Mouse (Mus musculus) liver, adult 2 months (tissue): ENCODE measurements at regions not wholly inside any gene's neighbourhood (a gene's known extent, or its start where the extent isn't known, plus 50 kb on each side); places are given as distances from the start of the nearest gene placed in this dataset.

Experiments used
- DNase-seq: peaks from one replicate; pipeline ENCODE4 v3.0.0-alpha.2; 2011; ENCODE audit warnings: low read depth, low spot score; ENCODE audit errors: extremely low read depth
- H3K27ac ChIP-seq: fragments of 200-500 bp; replicated peaks from 2 replicates; pipeline ENCODE4 v1.5.1; 2012; ENCODE audit warnings: low read depth, mild to moderate bottlenecking, control low read depth, inconsistent platforms, low read length; ENCODE audit not compliant: insufficient read depth
- H3K27me3 ChIP-seq: fragments of 200-500 bp; 2 replicates; pipeline ENCODE4 v1.6.1; 2012; ENCODE audit warnings: mild to moderate bottlenecking, moderate library complexity, low read length, inconsistent platforms; ENCODE audit not compliant: control insufficient read depth, insufficient read depth
- H3K36me3 ChIP-seq: fragments of 200-500 bp; 2 replicates; pipeline ENCODE4 v1.6.1; 2012; ENCODE audit warnings: low read length, inconsistent platforms; ENCODE audit not compliant: control insufficient read depth, insufficient read depth
- H3K4me1 ChIP-seq: fragments of 200-500 bp; 2 replicates; pipeline ENCODE4 v1.6.1; 2011; ENCODE audit warnings: low read length; ENCODE audit not compliant: control insufficient read depth, insufficient read depth
- H3K4me3 ChIP-seq: fragments of 200-500 bp; 2 replicates; pipeline ENCODE4 v1.5.1; 2011; ENCODE audit warnings: low read depth, mild to moderate bottlenecking, control low read depth, low read length, moderate library complexity; ENCODE audit not compliant: insufficient read depth
- H3K79me2 ChIP-seq: fragments of 200-500 bp; 2 replicates; pipeline ENCODE4 v1.6.1; 2012; ENCODE audit warnings: inconsistent platforms, mild to moderate bottlenecking, low read length, moderate library complexity; ENCODE audit not compliant: control insufficient read depth, insufficient read depth
- H3K9ac ChIP-seq: fragments of 200-500 bp; 2 replicates; pipeline ENCODE4 v1.6.1; 2012; ENCODE audit warnings: low read depth, mild to moderate bottlenecking, control low read depth, inconsistent platforms, low read length
- CTCF ChIP-seq: fragments of 200-500 bp; IDR thresholded peaks from 2 replicates; pipeline ENCODE4 v1.5.1; 2011; ENCODE audit warnings: low read depth, low read length, control low read depth
- POLR2A ChIP-seq: fragments of 200-500 bp; IDR thresholded peaks from 2 replicates; pipeline ENCODE4 v1.6.1; 2011; ENCODE audit warnings: low read length, control low read depth; ENCODE audit not compliant: insufficient read depth; ENCODE audit errors: extremely low read depth
- WGBS: fragments of 180-500 bp; shearing (Covaris S2); methylation state at CpG from one replicate; pipeline ENCODE4 v1.1.7; 2018; 5-methylcytosine and 5-hydroxymethylcytosine counted together

GRCm38 (mm10) chr4:131242250-131242649 lies 298.1 kb downstream of the Matn1 start:
- Histone ChIP-seq H3K36me3 (no peaks in the 10 kb centered on the region), H3K27me3 (no peaks in the 10 kb centered on the region), H3K4me1 (no peaks in the 10 kb centered on the region), H3K27ac (no peak overlapping the region), H3K79me2 (no peaks in the 10 kb centered on the region), H3K4me3 (no peak overlapping the region), H3K9ac (no peak overlapping the region)
- TF ChIP-seq CTCF (no peak), POLR2A (no peak)
- WGBS = 72% methylated on average over 4 of the region's 4 CpGs
- no peak for DNase-seq

- Histone ChIP-seq H3K36me3 (no peaks in the 10 kb centered on the region), H3K4me3 (no peak overlapping the region), H3K9ac (no peak overlapping the region), H3K79me2 (no peaks in the 10 kb centered on the region), H3K27ac (no peak overlapping the region), H3K4me1 (no peaks in the 10 kb centered on the region), H3K27me3 (no peaks in the 10 kb centered on the region)
- 51% methylated on average over 9 of the region's 9 CpGs for WGBS
- no peak for DNase-seq
- TF ChIP-seq CTCF (no peak), POLR2A (no peak)
Observed at GRCm38 (mm10) chr4:131243744-131244387, 299.7 kb downstream of the Matn1 start.

GRCm38 (mm10) chr4:131252602-131253442 lies 308.6 kb downstream of the Matn1 start:
- H3K9ac ChIP-seq = no peak overlapping the region
- peak; percentile 85 for TF ChIP-seq CTCF
- no peak for TF ChIP-seq POLR2A

GRCm38 (mm10) chr4:131253443-131253817 lies 309.2 kb downstream of the Matn1 start:
- Histone ChIP-seq H3K4me3 (no peak overlapping the region), H3K4me1 (peaks cover 2% of the 10 kb centered on the region), H3K79me2 (no peaks in the 10 kb centered on the region), H3K27me3 (no peaks in the 10 kb centered on the region), H3K36me3 (no peaks in the 10 kb centered on the region), H3K27ac (no peak overlapping the region), H3K9ac (no peak overlapping the region)
- no peak for TF ChIP-seq POLR2A
- no peak for DNase-seq
- 11% methylated on average over 8 of the region's 8 CpGs for WGBS

More at GRCm38 (mm10) chr4:131252602-131253442, 308.6 kb downstream of the Matn1 start:
- Histone ChIP-seq H3K36me3 (no peaks in the 10 kb centered on the region), H3K4me3 (no peak overlapping the region), H3K4me1 (peaks cover 2% of the 10 kb centered on the region), H3K27me3 (no peaks in the 10 kb centered on the region), H3K79me2 (no peaks in the 10 kb centered on the region), H3K27ac (no peak overlapping the region)
- peak; percentile 27 for DNase-seq
- 22% methylated on average over 30 of the region's 30 CpGs for WGBS

GRCm38 (mm10) chr4:131254243-131254642 lies 310.1 kb downstream of the Matn1 start:
- TF ChIP-seq CTCF (no peak), POLR2A (no peak)
- H3K4me3 ChIP-seq = no peak overlapping the region
- no peaks in the 10 kb centered on the region for H3K79me2 ChIP-seq
- H3K27ac ChIP-seq = no peak overlapping the region
- no peaks in the 10 kb centered on the region for H3K36me3 ChIP-seq
- 16% methylated on average over 7 of the region's 7 CpGs for WGBS
- DNase-seq = peak; percentile 82
- H3K4me1 ChIP-seq = peaks cover 2% of the 10 kb centered on the region
- no peak overlapping the region for H3K9ac ChIP-seq
- H3K27me3 ChIP-seq = no peaks in the 10 kb centered on the region

GRCm38 (mm10) chr4:131254691-131255090 lies 310.5 kb downstream of the Matn1 start:
- TF ChIP-seq CTCF (peak; percentile 43), POLR2A (no peak)
- 36% methylated on average over 6 of the region's 6 CpGs for WGBS
- Histone ChIP-seq H3K36me3 (no peaks in the 10 kb centered on the region), H3K9ac (no peak overlapping the region), H3K27me3 (no peaks in the 10 kb centered on the region), H3K4me1 (peaks cover 2% of the 10 kb centered on the region), H3K79me2 (no peaks in the 10 kb centered on the region), H3K4me3 (no peak overlapping the region), H3K27ac (no peak overlapping the region)
- DNase-seq = peak; percentile 9
